Mouse (Mus musculus) stomach, postnatal 0 days (tissue): ENCODE data around the gene Akap13.

Experiments used
- CTCF ChIP-seq: IDR thresholded peaks from 2 replicates; pipeline ENCODE4 v1.5.1; 2016; ENCODE audit warnings: antibody characterized with exemption, low read depth, mild to moderate bottlenecking, moderate library complexity
- EP300 ChIP-seq: optimal IDR thresholded peaks from 2 replicates; pipeline ENCODE3; 2016; ENCODE audit warnings: antibody characterized with exemption

DNA sequence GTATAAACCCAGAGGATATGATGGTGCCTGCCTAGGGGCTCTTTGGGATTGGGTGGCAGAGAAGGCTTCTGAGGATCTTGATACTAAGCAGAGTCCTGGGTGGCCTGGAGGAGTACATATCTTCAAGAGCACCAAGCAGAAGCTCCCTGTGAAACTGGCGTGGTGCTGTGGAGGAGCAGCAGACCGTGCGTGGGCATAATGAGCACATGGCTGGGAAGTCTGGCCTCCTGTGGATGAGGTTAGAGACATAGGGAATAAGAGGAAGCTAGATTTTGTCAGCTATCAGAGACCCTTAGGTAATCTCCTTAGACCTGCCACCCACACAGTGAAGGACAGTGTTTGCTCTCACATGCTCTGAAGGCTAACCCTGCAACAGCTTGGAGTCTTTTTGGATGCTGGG is 83.2 kb downstream of the Akap13 start:
- TF ChIP-seq EP300, result no peak
- TF ChIP-seq CTCF, result no peak
